Mouse (Mus musculus): Measurements from ENCODE around the gene Ccdc33.

GRCm38 (mm10) chr9:58044828-58045227 lies 73.8 kb downstream of the Ccdc33 start:
- TF ChIP-seq CTCF (IDR thresholded peaks at IDR 0.05; ENCODE audit: low read depth, low read length) (no peak), GATA1 (IDR thresholded peaks at IDR 0.05; ENCODE audit: borderline replicate concordance, low read length) (no peak), TAL1 (conservative IDR thresholded peaks at IDR 0.05; ENCODE audit: low read depth, low read length) (no peak), POLR2AphosphoS5 (IDR thresholded peaks at IDR 0.05; ENCODE audit: insufficient replicate concordance, low read depth, low read length) (no peak)

Data from G1E (cell line).